Mouse (Mus musculus) megakaryocyte, embryonic 14.5 days (primary cell): ENCODE results near the gene Pih1d3.

ENCODE experiments used
- FLI1 ChIP-seq: IDR thresholded peaks from 2 replicates; pipeline ENCODE4 v1.6.1; 2012; ENCODE audit warnings: low read length, inconsistent platforms, mixed read lengths
- GATA1 ChIP-seq: IDR thresholded peaks from 3 replicates; pipeline ENCODE4 v1.6.1; 2012; ENCODE audit warnings: mixed read lengths, low read length, inconsistent platforms, borderline replicate concordance

- TF ChIP-seq GATA1: no peak
- no peak for TF ChIP-seq FLI1
These were observed 12.5 kb upstream of the Pih1d3 start for GRCm38 (mm10) chr1:31210144-31210543.
